Mouse (Mus musculus) adrenal gland, adult 10 weeks (tissue): Measurements from ENCODE around the gene Khdc1c. TPM values are rescaled to one million over a fixed set of nuclear protein-coding genes. Genes with fewer than 3 reads are reported as not detected.

ENCODE experiments used
- polyA plus RNA-seq: library from polyadenylated mRNA; stranded (reverse); fragments of 350-450 nt; fragmentation: Illumina TruSeq; extraction: RNeasy Lipid Tissue Mini Kit (QIAGEN cat#74804); gene quantifications from one replicate; pipeline ENCODE4 v1.2.3, GENCODE M21; 2014; ENCODE audit warnings: low read depth, low replicate concordance

Gene Khdc1c
- polyA plus RNA-seq, result not detected

DNA sequence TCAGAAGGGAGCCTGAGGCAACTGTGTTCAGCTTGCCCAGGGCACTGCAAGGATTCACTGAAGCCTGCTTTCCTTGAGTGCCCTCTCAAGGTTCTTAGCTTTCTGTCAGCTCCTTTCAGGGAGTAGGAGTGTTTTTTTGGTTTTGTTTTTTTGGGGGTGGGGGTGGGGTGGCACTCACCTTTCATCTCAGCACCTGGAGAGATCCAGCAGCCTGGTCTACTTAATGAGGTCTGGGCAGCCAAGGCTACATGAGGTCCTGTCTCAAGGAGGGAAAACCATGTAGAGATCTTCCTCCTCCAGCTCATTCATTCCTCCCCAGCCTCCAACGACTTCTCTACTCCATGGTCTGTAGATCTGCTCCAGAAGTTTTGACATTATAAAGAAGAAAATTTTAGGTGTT, at the start of gene Khdc1c:
Khdc1c (plus strand) TSS at position 301 of the 400 bp plus-strand sequence.

GRCm38 (mm10) chr1:21349341-21349740, 18.8 kb upstream of the Khdc1c start, which contains the start of gene Khdc1a:
Khdc1a (plus strand) TSS chr1:21349641.

GRCm38 (mm10) chr1:21383256-21383655, 15.1 kb downstream of the Khdc1c start, which contains the start of gene Khdc1b:
Khdc1b (plus strand) TSS chr1:21383556.

Other genes starting within 250 kb of the Khdc1c start
- gene Tmem14a, start 149.8 kb upstream of the Khdc1c start, polyA plus RNA-seq, result 19.5 TPM
- 65.0 TPM for gene Gsta3, start 127.7 kb upstream of the Khdc1c start, polyA plus RNA-seq
- not detected for gene Khdc1a, start 18.7 kb upstream of the Khdc1c start, polyA plus RNA-seq
- not detected for gene Khdc1b, start 15.2 kb downstream of the Khdc1c start, polyA plus RNA-seq